Mouse (Mus musculus) olfactory bulb, adult 2 months (tissue): ENCODE results near the gene Slc9a6.

ENCODE experiments used
- CTCF ChIP-seq: fragments of 200-500 bp; IDR thresholded peaks from 2 replicates; pipeline ENCODE4 v1.5.1; 2012; ENCODE audit warnings: low read depth, mild to moderate bottlenecking, low read length, moderate library complexity; ENCODE audit not compliant: insufficient read depth
- POLR2A ChIP-seq: fragments of 200-500 bp; IDR thresholded peaks from 2 replicates; pipeline ENCODE4 v1.6.1; 2012; ENCODE audit warnings: mild to moderate bottlenecking, low read depth, low read length, moderate library complexity; ENCODE audit not compliant: insufficient read depth

- no peak for TF ChIP-seq CTCF
- TF ChIP-seq POLR2A, result no peak
These were observed 53.8 kb downstream of the Slc9a6 start for GRCm38 (mm10) chrX:56663377-56663776.
